Mouse (Mus musculus) limb, embryonic 11.5 days (tissue): ENCODE results near the gene Gpn1. TPM values are rescaled to one million over a fixed set of nuclear protein-coding genes. Genes with fewer than 3 reads are reported as not detected.
"Not testable (repeated sequence)": the region's sequence is repeated elsewhere in the genome, so short reads cannot be mapped to it uniquely, and the experiment has no call there.

Source experiments
- ATAC-seq: fragments of 200-750 bp; cut with Nextera tagmentation; 2 replicates; pipeline ENCODE4 v1.8.0; 2017; ENCODE audit warnings: low read depth; ENCODE audit not compliant: insufficient number of reproducible peaks, low FRiP score, low TSS enrichment
- DNase-seq: peaks from one replicate; pipeline ENCODE4 v3.0.0-alpha.2; 2015; ENCODE audit warnings: low spot score
- H3K27ac ChIP-seq: fragments of 300-500 bp; sonication (generic); replicated peaks from 2 replicates; pipeline ENCODE4 v1.5.1; 2014; ENCODE audit warnings: low read depth, mild to moderate bottlenecking, low read length
- H3K27me3 ChIP-seq: fragments of 300-500 bp; sonication (generic); 2 replicates; pipeline ENCODE4 v1.6.1; 2014; ENCODE audit warnings: mild to moderate bottlenecking, low read length, mixed read lengths; ENCODE audit not compliant: control insufficient read depth, insufficient read depth
- H3K36me3 ChIP-seq: fragments of 300-500 bp; sonication (generic); 2 replicates; pipeline ENCODE4 v1.6.1; 2014; ENCODE audit warnings: mild to moderate bottlenecking, low read length, moderate library complexity, mixed read lengths; ENCODE audit not compliant: control insufficient read depth, insufficient read depth
- H3K4me1 ChIP-seq: fragments of 300-500 bp; sonication (generic); 2 replicates; pipeline ENCODE4 v1.6.1; 2014; ENCODE audit warnings: low read length, mixed read lengths; ENCODE audit not compliant: control insufficient read depth, insufficient read depth
- H3K4me2 ChIP-seq: fragments of 300-500 bp; sonication (generic); 2 replicates; pipeline ENCODE4 v1.6.1; 2014; ENCODE audit warnings: low read depth, mild to moderate bottlenecking, moderate library complexity; ENCODE audit not compliant: severe bottlenecking
- H3K4me3 ChIP-seq: fragments of 300-500 bp; sonication (generic); 2 replicates; pipeline ENCODE4 v1.5.1; 2014; ENCODE audit warnings: low read depth, low read length
- H3K9ac ChIP-seq: fragments of 300-500 bp; sonication (generic); 2 replicates; pipeline ENCODE4 v1.6.1; 2014; ENCODE audit warnings: mild to moderate bottlenecking, low read length
- H3K9me3 ChIP-seq: fragments of 300-500 bp; sonication (generic); 2 replicates; pipeline ENCODE4 v1.6.1; 2016; ENCODE audit warnings: low read length; ENCODE audit not compliant: control insufficient read depth
- WGBS: fragments of 180-500 bp; shearing (Covaris S2); extraction: QIAGEN DNeasy Blood & Tissue Kit; methylation state at CpG from one replicate; pipeline ENCODE4 v1.1.7; 2014; 5-methylcytosine and 5-hydroxymethylcytosine counted together
- polyA plus RNA-seq: library from polyadenylated mRNA; unstranded; fragments of >200 nt; fragmentation: Nextera tagmentation; extraction: Ambion mirVana; gene quantifications from 2 replicates; pipeline ENCODE4 v1.2.1, GENCODE M21; 2014

Gpn1 gene
- polyA plus RNA-seq, 1 experiment from 2014 or later, result 88.6 TPM

DNA sequence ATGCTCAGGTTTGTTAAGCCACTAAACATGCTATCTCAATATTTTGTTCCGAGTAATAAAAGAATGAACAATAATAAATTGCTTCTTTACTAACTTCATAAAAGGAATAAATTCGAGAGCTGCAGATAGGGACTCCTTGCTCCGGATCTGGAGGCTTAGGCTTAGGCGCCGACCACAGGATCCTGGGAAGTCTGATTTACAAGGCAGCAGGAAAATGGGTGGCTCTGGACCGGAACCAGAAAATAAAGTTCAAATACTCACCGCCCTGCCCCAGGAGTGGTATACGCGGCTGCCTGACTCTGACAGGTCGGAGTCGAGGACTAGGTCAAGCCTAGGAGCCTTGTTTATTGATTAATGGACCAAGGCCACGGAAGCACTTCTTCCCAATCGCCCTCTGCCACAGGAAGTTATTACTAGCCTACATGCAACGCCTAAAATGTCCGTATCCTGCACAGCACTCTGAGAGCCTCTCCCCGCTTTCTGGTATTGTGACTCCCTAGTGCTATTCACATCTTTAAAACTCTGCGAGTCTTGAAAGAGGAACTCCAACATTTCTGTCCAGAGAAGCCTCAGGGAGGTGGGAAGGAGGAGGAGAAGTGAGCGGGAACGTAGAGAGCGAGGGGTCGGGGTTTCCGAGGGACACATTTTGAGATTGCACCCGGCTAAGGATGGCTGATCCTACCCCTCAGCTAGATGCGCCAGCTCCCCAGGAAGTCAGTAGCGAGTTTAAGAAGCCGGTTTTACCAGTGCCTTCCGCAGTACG, 32.0 kb downstream of the Gpn1 start, which contains the start of gene Slc4a1ap:
Gene Slc4a1ap, plus strand, starts transcription at position 642 of the 763 bp plus-strand sequence.
- H3K27ac ChIP-seq, result no peak within 1 kb of the TSS; the same call in 1 of the 2 replicates
- H3K4me2 ChIP-seq, result peak within 1 kb of the TSS; percentile 97
- ATAC-seq, result peak; percentile 72
- peak; percentile 85 for DNase-seq
- under 1% methylated on average over 28 of the region's 28 CpGs for WGBS
- no peaks in the 10 kb centered on the region for H3K9me3 ChIP-seq
- H3K9ac ChIP-seq, result peak within 1 kb of the TSS; percentile 90
- H3K4me1 ChIP-seq, result peaks cover 6% of the 10 kb centered on the region; the same call in 1 of the 2 replicates
- H3K4me3 ChIP-seq, result peak within 1 kb of the TSS; percentile 98
- no peaks in the 10 kb centered on the region for H3K27me3 ChIP-seq
- peaks cover 4% of the 10 kb centered on the region; the same call in 1 of the 2 replicates for H3K36me3 ChIP-seq

- WGBS, result 5% methylated on average over 40 of the region's 40 CpGs
- 0 out of 2 replicates have a peak, but pooled peaks have one; percentile 17 for ATAC-seq
- Histone ChIP-seq H3K9ac (peak overlapping the region; percentile 90), H3K9me3 (no peaks in the 10 kb centered on the region), H3K4me1 (peaks cover 6% of the 10 kb centered on the region; the same call in 1 of the 2 replicates), H3K27ac (no peak overlapping the region), H3K4me2 (peak overlapping the region; percentile 97), H3K4me3 (peak overlapping the region; percentile 98), H3K27me3 (no peaks in the 10 kb centered on the region), H3K36me3 (peaks cover 9% of the 10 kb centered on the region; the same call in 1 of the 2 replicates)
- DNase-seq, result no peak
Measured at GRCm38 (mm10) chr5:31527117-31527680, 32.7 kb downstream of the Gpn1 start.

- Histone ChIP-seq H3K4me3 (peak within 1 kb of the TSS; percentile 98), H3K4me2 (peak within 1 kb of the TSS; percentile 97), H3K9ac (peak within 1 kb of the TSS; percentile 90)
- not testable (repeated sequence) for H3K9me3 ChIP-seq, H3K4me1 ChIP-seq, DNase-seq, ATAC-seq, H3K27ac ChIP-seq, H3K27me3 ChIP-seq, H3K36me3 ChIP-seq
- WGBS, result 80% methylated on average over 11 of the region's 11 CpGs
Measured at GRCm38 (mm10) chr5:31527707-31528106, 33.2 kb downstream of the Gpn1 start, which contains the start of gene Supt7l. Gene Supt7l (minus strand): TSS chr5:31527807.

DNA sequence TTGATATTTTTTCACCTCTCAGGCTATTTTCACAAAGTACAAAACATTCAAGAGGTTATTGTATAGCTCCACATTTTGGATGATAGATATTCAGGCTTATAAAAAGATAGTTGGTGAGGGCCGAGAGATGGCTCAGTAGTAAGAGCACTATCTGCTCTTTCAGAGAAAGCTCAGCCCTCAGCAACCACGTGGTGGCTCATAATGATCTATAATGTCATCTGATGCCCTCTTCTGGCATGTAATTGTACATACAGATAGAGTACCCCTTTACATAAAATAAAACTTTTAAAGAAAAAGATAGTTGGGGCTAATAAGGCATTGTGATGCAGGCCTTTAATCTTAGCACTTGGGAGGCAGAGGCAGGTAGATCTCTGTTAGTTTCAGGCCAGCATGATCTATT, 34.0 kb downstream of the Gpn1 start:
- WGBS, result 69% methylated on average over 2 of the region's 2 CpGs
- H3K9ac ChIP-seq, result no peak overlapping the region
- H3K36me3 ChIP-seq, result peaks cover 8% of the 10 kb centered on the region; the same call in 1 of the 2 replicates
- H3K4me3 ChIP-seq, result no peak overlapping the region
- no peaks in the 10 kb centered on the region for H3K9me3 ChIP-seq
- peaks cover 6% of the 10 kb centered on the region; the same call in 1 of the 2 replicates for H3K4me1 ChIP-seq
- H3K27me3 ChIP-seq, result no peaks in the 10 kb centered on the region
- H3K4me2 ChIP-seq, result no peak overlapping the region
- ATAC-seq (no peak), DNase-seq (no peak)
- no peak overlapping the region for H3K27ac ChIP-seq

GRCm38 (mm10) chr5:31535228-31535627, 40.7 kb downstream of the Gpn1 start:
- H3K4me3 ChIP-seq, result no peak overlapping the region
- peaks cover 8% of the 10 kb centered on the region; the same call in 1 of the 2 replicates for H3K36me3 ChIP-seq
- no peaks in the 10 kb centered on the region for H3K27me3 ChIP-seq
- no peak for ATAC-seq
- WGBS, result 89% methylated on average over 2 of the region's 2 CpGs
- no peaks in the 10 kb centered on the region for H3K9me3 ChIP-seq
- H3K4me1 ChIP-seq, result no peaks in the 10 kb centered on the region
- DNase-seq, result no peak
- H3K4me2 ChIP-seq, result no peak overlapping the region
- H3K9ac ChIP-seq, result no peak overlapping the region
- no peak overlapping the region for H3K27ac ChIP-seq

- Histone ChIP-seq H3K4me1 (no peaks in the 10 kb centered on the region), H3K9ac (no peak overlapping the region), H3K27ac (no peak overlapping the region), H3K27me3 (no peaks in the 10 kb centered on the region), H3K4me2 (no peak overlapping the region), H3K4me3 (no peak overlapping the region), H3K36me3 (peaks cover 5% of the 10 kb centered on the region), H3K9me3 (no peaks in the 10 kb centered on the region)
- WGBS, result 43% methylated on average over 1 of the region's 1 CpGs
- ATAC-seq, result no peak
- no peak for DNase-seq
Measured at GRCm38 (mm10) chr5:31559401-31559800, 64.9 kb downstream of the Gpn1 start.

DNA sequence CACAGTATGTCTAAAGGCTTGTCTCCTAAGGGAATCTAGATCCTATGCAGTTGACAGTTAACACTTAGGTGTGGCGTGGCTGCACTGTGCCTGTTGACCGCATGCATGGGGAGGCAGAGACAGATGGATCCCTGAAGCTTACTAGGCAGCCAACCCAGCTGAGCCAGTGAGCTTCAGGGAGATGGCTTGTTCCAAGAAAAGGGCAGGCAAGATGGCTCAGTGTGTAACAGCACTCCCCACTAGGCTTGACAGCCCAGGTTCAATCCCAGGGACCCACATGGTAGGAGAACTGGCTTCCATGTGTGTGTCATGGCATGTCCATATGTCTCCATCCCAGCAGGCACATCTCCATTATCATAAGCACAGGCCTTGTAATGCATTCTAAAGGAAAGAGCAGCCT, 65.8 kb downstream of the Gpn1 start:
- Histone ChIP-seq H3K27ac (no peak overlapping the region), H3K36me3 (peaks cover 5% of the 10 kb centered on the region), H3K9ac (no peak overlapping the region), H3K27me3 (no peaks in the 10 kb centered on the region), H3K4me3 (no peak overlapping the region), H3K4me2 (no peak overlapping the region), H3K4me1 (no peaks in the 10 kb centered on the region), H3K9me3 (no peaks in the 10 kb centered on the region)
- 91% methylated on average over 2 of the region's 2 CpGs for WGBS
- DNase-seq (no peak), ATAC-seq (no peak)

- ATAC-seq, result no peak
- Histone ChIP-seq H3K4me3 (no peak overlapping the region), H3K4me1 (no peaks in the 10 kb centered on the region), H3K9ac (no peak overlapping the region), H3K27me3 (no peaks in the 10 kb centered on the region), H3K9me3 (no peaks in the 10 kb centered on the region), H3K4me2 (no peak overlapping the region), H3K27ac (no peak overlapping the region), H3K36me3 (peaks cover 3% of the 10 kb centered on the region; the same call in 1 of the 2 replicates)
- WGBS, result 85% methylated on average over 7 of the region's 7 CpGs
- no peak for DNase-seq
Measured at GRCm38 (mm10) chr5:31562036-31562666, 67.6 kb downstream of the Gpn1 start.
